Mouse (Mus musculus): ENCODE measurements around the gene Rae1.

The Rae1 gene

GRCm38 (mm10) chr2:173050604-173051382, 50.9 kb downstream of the Rae1 start:
- DNase-seq = no peak

GRCm38 (mm10) chr2:173052881-173053280, 53.0 kb downstream of the Rae1 start:
- no peak for DNase-seq

- DNase-seq = no peak
Measured at GRCm38 (mm10) chr2:173053846-173054245, 53.9 kb downstream of the Rae1 start.

GRCm38 (mm10) chr2:173056303-173056881, 56.5 kb downstream of the Rae1 start:
- DNase-seq = no peak

GRCm38 (mm10) chr2:173056882-173057315, 57.0 kb downstream of the Rae1 start:
- DNase-seq = no peak

- DNase-seq = no peak
Measured at GRCm38 (mm10) chr2:173057623-173058022, 57.7 kb downstream of the Rae1 start.

GRCm38 (mm10) chr2:173058263-173058662, 58.3 kb downstream of the Rae1 start:
- DNase-seq = no peak

- no peak for DNase-seq
Measured at GRCm38 (mm10) chr2:173060450-173060849, 60.5 kb downstream of the Rae1 start.

GRCm38 (mm10) chr2:173061443-173062351, 61.8 kb downstream of the Rae1 start:
- DNase-seq = no peak

- no peak for DNase-seq
Measured at GRCm38 (mm10) chr2:173063219-173063618, 63.3 kb downstream of the Rae1 start.

GRCm38 (mm10) chr2:173064864-173065263, 64.9 kb downstream of the Rae1 start:
- DNase-seq = no peak
